Mouse (Mus musculus) myocyte (in vitro differentiated cells): Measurements from ENCODE around the gene Fads1. TPM values are rescaled to one million over a fixed set of nuclear protein-coding genes. Genes with fewer than 3 reads are reported as not detected.
A peak's percentile ranks its signal among the peaks of the same experiment; 100 is the strongest.

Experiments
- H3K27me3 ChIP-seq: one replicate; pipeline ENCODE4 v1.6.1; 2011; ENCODE audit not compliant: control insufficient read depth, insufficient read depth, insufficient read length
- H3K36me3 ChIP-seq: one replicate; pipeline ENCODE4 v1.6.1; 2011; ENCODE audit not compliant: control insufficient read depth, insufficient read depth
- H3K4me2 ChIP-seq: one replicate; pipeline ENCODE4 v1.6.1; 2011; ENCODE audit warnings: low read depth, control low read depth
- H3K4me3 ChIP-seq: one replicate; pipeline ENCODE4 v1.5.1; 2011; ENCODE audit warnings: mild to moderate bottlenecking, control low read depth, moderate library complexity
- H3K79me2 ChIP-seq: one replicate; pipeline ENCODE4 v1.6.1; 2011; ENCODE audit not compliant: control insufficient read depth, insufficient read depth
- H3ac ChIP-seq: one replicate; pipeline ENCODE4 v1.6.1; 2011; ENCODE audit not compliant: control insufficient read depth, insufficient read length
- CEBPB ChIP-seq: IDR thresholded peaks from 2 replicates; pipeline ENCODE4 v1.6.1; 2011; ENCODE audit warnings: mild to moderate bottlenecking, moderate library complexity; ENCODE audit not compliant: poor library complexity, insufficient read depth, severe bottlenecking
- E2F4 ChIP-seq: IDR thresholded peaks from one replicate; pipeline ENCODE4 v1.6.1; 2011; ENCODE audit warnings: mild to moderate bottlenecking, control low read depth, moderate library complexity; ENCODE audit not compliant: insufficient read depth
- MAX ChIP-seq: IDR thresholded peaks from one replicate; pipeline ENCODE4 v1.6.1; 2011; ENCODE audit warnings: low read depth, mild to moderate bottlenecking, control low read depth
- MYOD1 ChIP-seq, 3 experiments: IDR thresholded peaks; one replicate each; pipeline ENCODE4 v1.6.1; 2011; ENCODE audit warnings: control low read depth in 2 of 3, low read depth in 2 of 3, mild to moderate bottlenecking in 2 of 3, moderate library complexity in 1 of 3; ENCODE audit not compliant: insufficient read length in 2 of 3, control insufficient read depth in 1 of 3
- MYOG ChIP-seq, 3 experiments: IDR thresholded peaks; one replicate each; pipeline ENCODE4 v1.6.1; 2011; ENCODE audit warnings: control low read depth in 2 of 3, low read depth in 2 of 3, mild to moderate bottlenecking in 2 of 3; ENCODE audit not compliant: insufficient read length in 2 of 3, control insufficient read depth in 1 of 3, insufficient read depth in 1 of 3
- POLR2A ChIP-seq: IDR thresholded peaks from one replicate; pipeline ENCODE4 v1.6.1; 2011; ENCODE audit warnings: low read depth, mild to moderate bottlenecking, control low read depth, moderate library complexity; ENCODE audit not compliant: insufficient read length
- POLR2AphosphoS2 ChIP-seq: IDR thresholded peaks from one replicate; pipeline ENCODE4 v1.6.1; 2011; ENCODE audit warnings: low read depth, control low read depth; ENCODE audit not compliant: insufficient read length
- REST ChIP-seq: IDR thresholded peaks from one replicate; pipeline ENCODE4 v1.6.1; 2011; ENCODE audit warnings: mild to moderate bottlenecking, control low read depth, moderate library complexity; ENCODE audit not compliant: insufficient read depth, insufficient read length
- SRF ChIP-seq: IDR thresholded peaks from one replicate; pipeline ENCODE4 v1.6.1; 2011; ENCODE audit warnings: low read depth; ENCODE audit not compliant: control insufficient read depth, insufficient read length
- TCF12 ChIP-seq: IDR thresholded peaks from one replicate; pipeline ENCODE4 v1.6.1; 2011; ENCODE audit warnings: mild to moderate bottlenecking, control low read depth; ENCODE audit not compliant: poor library complexity, insufficient read depth, severe bottlenecking
- TCF3 ChIP-seq: IDR thresholded peaks from one replicate; pipeline ENCODE4 v1.6.1; 2011; ENCODE audit warnings: low read depth, control low read depth; ENCODE audit not compliant: insufficient read length
- USF1 ChIP-seq: IDR thresholded peaks from one replicate; pipeline ENCODE4 v1.6.1; 2011; ENCODE audit warnings: low read depth, mild to moderate bottlenecking, control low read depth, moderate library complexity
- polyA plus RNA-seq: library from polyadenylated mRNA; unstranded; fragments of >200 nt; fragmentation: generic; extraction: Trizol; gene quantifications from one replicate; pipeline ENCODE4 v1.2.1, GENCODE M21; 2012; ENCODE audit warnings: missing spikeins

Gene Fads1
- polyA plus RNA-seq, 1 experiment, result 120 TPM

DNA sequence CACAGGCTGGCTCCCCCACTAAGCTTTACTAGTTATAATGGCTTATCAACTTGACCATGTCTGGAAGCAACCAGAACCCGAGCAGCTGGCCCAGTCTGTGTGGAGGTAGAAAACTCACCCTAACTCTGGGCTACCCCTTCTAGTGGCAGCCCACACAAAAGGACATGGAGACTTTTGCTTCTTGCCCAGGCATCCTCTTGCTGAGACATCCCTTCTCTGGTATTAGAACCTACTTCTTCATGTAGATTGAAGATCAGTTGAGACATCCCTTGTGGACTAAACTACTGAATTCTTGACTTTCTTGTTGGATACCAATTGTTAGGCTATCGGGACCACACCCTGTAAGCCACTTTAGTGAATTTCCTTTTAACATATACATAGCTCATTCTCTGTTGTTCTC is 15.6 kb downstream of the Fads1 start:
- Histone ChIP-seq H3K36me3 (peaks cover 18% of the 10 kb centered on the region), H3K79me2 (peaks cover 19% of the 10 kb centered on the region), H3K27me3 (no peaks in the 10 kb centered on the region), H3K4me2 (no peak overlapping the region), H3K4me3 (no peak overlapping the region), H3ac (no peak overlapping the region)
- TF ChIP-seq POLR2AphosphoS2, result no peak
- TF ChIP-seq E2F4, result no peak
- no peak for TF ChIP-seq TCF12
- TF ChIP-seq TCF3, result no peak
- no peak for TF ChIP-seq MYOG (IDR thresholded peaks at IDR 0.05; ENCODE audit: control insufficient read depth in 1 of 3, insufficient read depth in 1 of 3, insufficient read length in 2 of 3, low read depth in 2 of 3)
- TF ChIP-seq REST, result no peak
- TF ChIP-seq SRF, result no peak
- no peak for TF ChIP-seq USF1
- TF ChIP-seq MAX, result no peak
- TF ChIP-seq CEBPB, result no peak
- TF ChIP-seq POLR2A, result no peak
- no peak for TF ChIP-seq MYOD1 (IDR thresholded peaks at IDR 0.05; ENCODE audit: control insufficient read depth in 1 of 3, insufficient read length in 2 of 3, low read depth in 2 of 3)

DNA sequence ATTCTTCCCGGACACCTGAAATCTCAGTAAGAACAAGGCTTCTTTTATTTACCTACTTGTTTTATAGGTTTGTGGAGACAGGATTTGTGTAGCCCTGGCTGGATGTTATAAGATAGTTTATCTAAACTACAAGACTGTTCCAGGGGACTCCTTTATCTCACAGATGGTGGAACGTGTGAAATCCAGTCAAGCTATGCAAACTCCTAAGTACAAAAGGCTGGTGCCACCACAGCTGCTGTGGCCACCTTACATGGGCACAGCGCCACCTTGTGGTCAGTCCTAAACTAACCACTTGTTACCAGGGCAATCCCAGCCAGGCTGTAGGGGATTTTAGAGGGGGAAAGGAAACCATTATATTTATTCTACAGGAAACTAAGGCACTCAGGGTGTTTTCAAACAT is 16.0 kb downstream of the Fads1 start:
- H3K4me2 ChIP-seq, result no peak overlapping the region
- peaks cover 24% of the 10 kb centered on the region for H3K79me2 ChIP-seq
- TF ChIP-seq MYOD1 (IDR thresholded peaks at IDR 0.05; ENCODE audit: control insufficient read depth in 1 of 3, insufficient read length in 2 of 3, low read depth in 2 of 3) (peak in 2 of 3 experiments; percentile 50 to 69), MYOG (IDR thresholded peaks at IDR 0.05; ENCODE audit: control insufficient read depth in 1 of 3, insufficient read depth in 1 of 3, insufficient read length in 2 of 3, low read depth in 2 of 3) (peak in 2 of 3 experiments; percentile 29 to 51), TCF3 (no peak), POLR2A (no peak), CEBPB (no peak), MAX (no peak), POLR2AphosphoS2 (peak; percentile 71), REST (no peak), SRF (no peak), E2F4 (no peak), TCF12 (no peak), USF1 (no peak)
- peaks cover 14% of the 10 kb centered on the region for H3K36me3 ChIP-seq
- no peak overlapping the region for H3ac ChIP-seq
- no peaks in the 10 kb centered on the region for H3K27me3 ChIP-seq
- H3K4me3 ChIP-seq, result no peak overlapping the region

DNA sequence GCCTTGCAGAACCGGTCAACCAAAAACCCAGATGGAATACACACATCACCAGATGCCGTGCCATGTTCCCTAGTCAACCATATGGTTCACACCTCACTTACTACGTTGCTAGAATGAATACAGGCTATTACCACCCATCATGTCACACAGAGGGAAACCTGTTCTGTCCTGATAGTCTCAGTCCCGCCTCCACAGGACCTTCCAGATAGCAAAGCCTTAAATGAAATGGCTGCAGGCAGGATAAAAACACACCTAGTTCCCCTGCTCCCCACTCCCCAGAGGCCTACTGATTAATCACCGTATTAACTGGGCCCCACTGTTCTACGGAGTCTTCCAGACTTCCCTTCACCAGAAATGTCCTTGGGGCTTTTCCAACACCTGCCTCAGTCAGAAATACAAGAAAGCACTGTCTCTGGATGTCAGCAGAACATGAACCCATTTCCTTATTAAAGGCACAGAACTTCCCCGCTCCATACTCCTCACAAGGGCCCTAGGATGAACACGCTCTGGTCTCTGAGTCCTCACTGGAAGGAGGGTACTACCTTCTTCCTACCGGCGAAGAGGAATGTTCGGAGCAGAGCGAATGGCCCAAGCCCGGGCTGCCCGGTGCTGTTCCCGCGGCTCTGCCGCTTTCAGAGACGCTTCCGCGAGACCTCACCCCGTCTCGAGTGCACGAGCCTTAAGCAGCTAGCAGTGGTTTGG is 20.6 kb downstream of the Fads1 start:
- peaks cover 14% of the 10 kb centered on the region for H3K36me3 ChIP-seq
- H3K79me2 ChIP-seq, result peaks cover 42% of the 10 kb centered on the region
- peak overlapping the region; percentile 91 for H3K4me3 ChIP-seq
- peak overlapping the region; percentile 97 for H3K4me2 ChIP-seq
- peak overlapping the region; percentile 38 for H3ac ChIP-seq
- H3K27me3 ChIP-seq, result no peaks in the 10 kb centered on the region
- TF ChIP-seq MYOD1 (IDR thresholded peaks at IDR 0.05; ENCODE audit: control insufficient read depth in 1 of 3, insufficient read length in 2 of 3, low read depth in 2 of 3) (no peak), POLR2AphosphoS2 (no peak), MAX (no peak), REST (no peak), TCF3 (no peak), TCF12 (no peak), MYOG (IDR thresholded peaks at IDR 0.05; ENCODE audit: control insufficient read depth in 1 of 3, insufficient read depth in 1 of 3, insufficient read length in 2 of 3, low read depth in 2 of 3) (no peak), USF1 (no peak), POLR2A (no peak), SRF (no peak), CEBPB (no peak), E2F4 (no peak)

DNA sequence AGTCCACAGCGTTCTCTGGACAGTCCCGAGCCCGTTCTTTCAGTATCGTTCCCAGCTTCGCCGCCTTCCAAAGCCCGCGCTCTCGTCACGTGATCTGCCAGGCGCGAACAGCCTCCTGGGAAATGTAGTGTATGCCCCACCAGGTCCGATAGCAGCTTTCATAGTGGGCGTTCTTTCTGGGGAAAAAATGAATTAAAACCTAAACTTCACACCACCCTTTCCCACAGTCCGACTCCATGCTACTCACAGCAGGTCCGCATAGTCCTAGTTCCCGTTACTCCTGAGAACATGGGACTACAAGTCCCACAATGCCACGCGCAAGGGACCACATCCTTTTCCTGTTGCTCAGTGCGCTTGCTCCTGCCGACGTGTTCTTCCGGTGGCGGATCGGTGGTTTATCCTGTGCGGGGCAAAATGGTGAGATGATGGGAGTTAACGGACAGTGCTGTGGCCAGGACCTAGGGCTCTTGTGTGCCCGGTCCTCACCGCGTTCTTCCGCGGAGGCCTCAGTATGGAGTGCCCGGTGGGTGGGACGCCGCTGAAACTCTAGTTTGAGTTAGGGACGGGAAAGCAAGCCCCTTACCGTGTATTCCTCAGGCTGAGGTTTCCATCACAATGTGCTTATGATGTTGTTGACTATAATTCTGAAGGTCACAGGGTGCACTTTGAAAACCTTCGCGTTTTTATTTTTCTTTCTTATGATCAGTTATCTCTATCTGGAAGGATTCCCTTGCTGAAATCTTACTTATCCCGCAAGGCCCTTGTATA is 21.3 kb downstream of the Fads1 start, which contains the start of the genes Tmem258 and Fen1:
Gene Tmem258, plus strand, starts transcription at position 167 of the 768 bp plus-strand sequence.
Gene Fen1, minus strand, starts transcription at position 322 of the 768 bp plus-strand sequence.
- peaks cover 42% of the 10 kb centered on the region for H3K79me2 ChIP-seq
- no peak for TF ChIP-seq MYOD1 (IDR thresholded peaks at IDR 0.05; ENCODE audit: control insufficient read depth in 1 of 3, insufficient read length in 2 of 3, low read depth in 2 of 3)
- peak; percentile 79 for TF ChIP-seq POLR2A
- peak; percentile 79 for TF ChIP-seq POLR2AphosphoS2
- peak; percentile 98 for TF ChIP-seq E2F4
- peak; percentile 99 for TF ChIP-seq USF1
- no peak for TF ChIP-seq MAX
- no peak for TF ChIP-seq SRF
- peak within 1 kb of the TSS; percentile 97 for H3K4me2 ChIP-seq
- H3K4me3 ChIP-seq, result peak within 1 kb of the TSS; percentile 91
- H3K36me3 ChIP-seq, result peaks cover 14% of the 10 kb centered on the region
- H3K27me3 ChIP-seq, result no peaks in the 10 kb centered on the region
- peak within 1 kb of the TSS; percentile 38 for H3ac ChIP-seq
